Mouse (Mus musculus) embryo, embryonic 11.5 days (tissue): ENCODE measurements at regions not wholly inside any gene's neighbourhood (a gene's known extent, or its start where the extent isn't known, plus 50 kb on each side); places are given as distances from the start of the nearest gene placed in this dataset.
A peak's percentile ranks its signal among the peaks of the same experiment; 100 is the strongest.

ENCODE experiments used
- DNase-seq: peaks from one replicate; pipeline ENCODE4 v3.0.0-alpha.2; 2012; ENCODE audit warnings: low read depth, low spot score

DNA sequence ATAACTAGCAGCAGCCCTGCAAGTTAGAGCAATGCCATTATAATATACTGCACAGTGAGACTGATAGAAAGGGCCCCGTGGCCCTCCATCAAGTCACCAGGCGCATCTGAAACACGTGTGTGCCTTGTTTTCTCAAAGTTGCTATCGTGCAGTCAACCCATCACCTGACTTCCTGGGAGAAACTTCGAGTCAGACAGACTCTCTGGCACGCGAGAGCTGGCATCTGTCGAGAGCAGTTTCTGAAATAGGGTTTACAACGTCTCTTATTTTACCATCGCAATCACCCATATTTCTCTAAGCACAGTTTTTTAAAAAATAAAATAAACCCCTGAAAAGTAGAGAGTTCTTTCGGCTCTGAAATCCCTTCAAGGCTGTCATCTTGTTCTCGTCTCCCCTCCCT is 169.8 kb downstream of the 3110018I06Rik start:
- DNase-seq, result no peak

DNA sequence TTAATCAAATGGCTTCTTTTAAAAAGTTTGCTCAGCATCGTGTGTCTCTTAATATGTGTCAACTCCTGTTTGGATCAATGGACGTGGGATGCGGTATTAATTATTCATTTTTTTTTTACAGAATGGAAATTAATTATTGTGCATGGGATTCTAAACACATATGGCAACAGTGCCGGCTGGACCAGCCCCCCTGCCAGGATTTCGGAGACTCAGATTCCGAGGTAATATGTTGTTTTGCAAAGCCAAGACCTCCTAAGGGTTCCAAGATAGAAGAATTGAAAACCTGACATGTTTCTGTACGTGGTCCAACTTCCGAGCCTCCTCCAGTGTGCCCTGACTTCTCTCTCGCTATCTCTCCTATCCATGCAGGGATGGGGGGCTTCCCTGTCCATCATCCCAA is 170.4 kb downstream of the 3110018I06Rik start:
- no peak for DNase-seq

DNA sequence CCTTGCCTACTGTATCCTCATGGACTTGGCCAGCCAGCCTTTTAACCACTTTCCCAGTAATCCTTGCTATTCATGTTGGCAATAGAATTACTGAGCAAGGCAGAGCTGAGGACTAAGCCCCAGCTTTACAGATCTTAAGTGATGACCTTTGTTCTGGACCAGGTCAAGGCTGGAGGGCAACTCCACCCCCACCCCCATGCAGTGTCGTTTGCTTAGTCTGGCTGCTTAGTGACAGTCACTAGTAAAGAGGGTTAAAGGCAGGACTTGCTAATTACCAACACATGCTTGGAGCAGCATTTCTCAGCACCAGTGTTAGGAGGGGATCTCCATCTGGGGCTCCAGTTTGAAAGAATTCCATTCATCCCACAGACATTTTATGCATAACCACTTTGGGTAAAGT is 174.2 kb downstream of the 3110018I06Rik start:
- peak; percentile 22 for DNase-seq

DNA sequence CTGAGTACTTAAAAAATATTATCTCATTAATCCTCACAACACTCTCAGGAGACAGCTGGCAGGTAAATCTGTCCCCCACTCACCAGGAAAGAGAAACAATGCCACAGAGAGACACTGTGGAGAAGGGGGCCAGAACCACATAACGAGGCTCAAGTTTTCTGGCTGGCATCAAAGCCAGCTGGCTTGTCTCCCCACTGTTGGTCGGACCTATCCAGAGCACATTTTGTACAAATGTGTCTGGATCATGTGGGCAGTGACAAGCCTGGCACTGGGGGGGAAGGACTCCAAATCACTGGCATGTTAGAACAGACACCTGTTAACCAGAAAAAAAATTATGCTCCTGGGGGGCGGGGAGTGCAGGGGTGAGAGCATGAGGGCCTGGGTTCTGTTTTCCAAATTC is 179.4 kb downstream of the 3110018I06Rik start:
- no peak for DNase-seq

GRCm38 (mm10) chr12:107669046-107669445 is 180.6 kb downstream of the 3110018I06Rik start:
- no peak for DNase-seq

- DNase-seq, result no peak
These were observed 181.0 kb downstream of the 3110018I06Rik start for GRCm38 (mm10) chr12:107669450-107669849.

DNA sequence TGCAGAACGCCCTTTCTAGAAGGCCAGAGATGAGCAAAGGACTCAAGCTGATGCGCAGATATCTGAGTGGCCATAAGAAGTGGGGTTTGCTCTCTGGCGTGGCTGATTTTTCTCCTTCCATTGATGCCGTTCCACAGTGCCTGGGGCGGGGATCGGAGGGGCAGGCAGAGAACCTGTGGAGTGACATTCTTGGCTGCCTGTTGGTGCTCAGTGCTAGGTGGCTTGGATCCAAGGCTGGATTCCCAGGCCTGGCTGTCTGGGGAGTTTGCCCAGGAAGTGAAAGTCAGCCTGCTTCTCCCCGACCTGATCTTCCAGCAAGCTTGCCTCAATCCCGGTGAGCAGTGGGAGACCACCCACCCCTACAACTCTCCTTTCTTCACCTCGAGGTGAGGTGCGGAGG is 181.5 kb downstream of the 3110018I06Rik start:
- no peak for DNase-seq

GRCm38 (mm10) chr12:107677076-107677475 is 188.6 kb downstream of the 3110018I06Rik start:
- no peak for DNase-seq

DNA sequence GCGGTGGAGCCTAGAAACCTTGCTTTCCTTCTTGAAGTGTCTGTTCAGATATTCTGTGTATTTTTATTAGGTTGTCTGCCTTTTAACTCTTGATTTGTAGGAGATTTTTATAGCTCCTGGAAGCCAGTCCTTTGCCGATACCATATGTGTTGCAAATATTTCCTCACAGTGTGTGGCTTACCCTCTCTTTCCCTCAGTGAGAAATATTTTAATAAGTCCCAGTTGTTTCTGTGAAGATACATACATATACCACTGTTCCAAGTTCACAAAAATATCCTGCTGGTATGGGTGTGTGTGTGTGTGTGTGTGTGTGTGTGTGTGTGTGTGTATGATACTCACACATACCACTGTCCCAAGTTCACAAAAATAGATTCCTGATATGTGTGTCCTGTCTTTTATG is 199.0 kb downstream of the 3110018I06Rik start:
- DNase-seq, result no peak

GRCm38 (mm10) chr12:107689418-107689817 is 201.0 kb downstream of the 3110018I06Rik start:
- no peak for DNase-seq

GRCm38 (mm10) chr12:107690061-107690460 is 201.6 kb downstream of the 3110018I06Rik start:
- DNase-seq, result no peak

DNA sequence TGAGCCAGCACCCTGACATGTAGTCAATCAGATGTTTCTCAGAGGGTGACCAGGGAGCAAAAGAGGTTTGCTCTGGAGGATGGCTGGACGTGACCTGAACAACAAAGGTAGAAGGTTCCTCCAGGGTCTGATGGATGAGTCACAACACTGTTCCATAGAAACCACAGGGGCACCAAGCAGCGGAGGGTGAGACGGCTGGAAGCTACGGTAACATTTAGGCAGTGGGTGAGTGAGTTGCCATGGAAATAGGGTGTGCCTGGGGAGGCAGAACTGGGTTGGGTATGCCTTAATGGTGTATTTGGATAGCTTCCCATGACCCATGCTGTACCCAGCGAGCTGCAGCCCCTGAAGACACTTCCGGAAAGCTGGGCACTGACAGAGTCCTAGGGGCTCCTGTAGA is 205.3 kb downstream of the 3110018I06Rik start:
- DNase-seq, result no peak

DNA sequence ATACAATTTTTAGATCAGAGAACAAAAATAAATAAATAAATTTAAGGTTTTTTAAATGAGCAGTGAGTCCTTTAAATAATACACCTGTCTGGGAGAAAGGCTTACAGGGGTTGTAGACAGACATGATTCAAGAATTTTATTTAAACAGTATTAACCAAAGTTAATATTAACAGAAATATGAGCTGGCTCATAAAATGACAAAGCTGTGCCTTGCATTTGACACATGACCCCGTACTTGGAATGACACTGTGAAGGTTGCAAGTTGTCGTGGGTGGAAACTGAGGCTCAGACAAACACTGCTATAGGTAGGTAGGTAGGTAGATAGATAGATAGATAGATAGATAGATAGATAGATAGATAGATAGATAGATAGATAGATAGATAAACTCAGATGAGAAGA is 206.6 kb downstream of the 3110018I06Rik start:
- DNase-seq, result no peak

- DNase-seq, result no peak
These were observed 207.2 kb downstream of the 3110018I06Rik start for GRCm38 (mm10) chr12:107695438-107696267.

DNA sequence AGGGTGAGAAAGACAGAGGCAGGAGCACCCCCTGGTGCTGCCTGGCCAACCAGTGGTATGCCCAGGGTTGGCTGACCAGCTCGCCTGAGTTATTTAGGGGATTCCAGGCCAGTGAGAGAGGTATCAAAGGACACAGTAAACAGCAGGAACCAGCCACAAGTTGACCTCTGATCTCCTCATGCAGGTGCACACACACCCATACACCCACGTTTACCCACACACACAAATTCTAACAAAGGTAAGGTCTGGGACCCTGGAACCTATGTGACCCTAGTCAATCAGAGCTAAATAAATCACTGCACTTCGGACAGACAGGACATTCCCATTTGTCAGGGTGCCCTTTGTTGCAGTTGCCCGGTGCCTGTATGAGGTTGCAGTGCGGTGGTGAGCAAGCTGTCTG is 211.9 kb downstream of the 3110018I06Rik start:
- DNase-seq, result no peak

DNA sequence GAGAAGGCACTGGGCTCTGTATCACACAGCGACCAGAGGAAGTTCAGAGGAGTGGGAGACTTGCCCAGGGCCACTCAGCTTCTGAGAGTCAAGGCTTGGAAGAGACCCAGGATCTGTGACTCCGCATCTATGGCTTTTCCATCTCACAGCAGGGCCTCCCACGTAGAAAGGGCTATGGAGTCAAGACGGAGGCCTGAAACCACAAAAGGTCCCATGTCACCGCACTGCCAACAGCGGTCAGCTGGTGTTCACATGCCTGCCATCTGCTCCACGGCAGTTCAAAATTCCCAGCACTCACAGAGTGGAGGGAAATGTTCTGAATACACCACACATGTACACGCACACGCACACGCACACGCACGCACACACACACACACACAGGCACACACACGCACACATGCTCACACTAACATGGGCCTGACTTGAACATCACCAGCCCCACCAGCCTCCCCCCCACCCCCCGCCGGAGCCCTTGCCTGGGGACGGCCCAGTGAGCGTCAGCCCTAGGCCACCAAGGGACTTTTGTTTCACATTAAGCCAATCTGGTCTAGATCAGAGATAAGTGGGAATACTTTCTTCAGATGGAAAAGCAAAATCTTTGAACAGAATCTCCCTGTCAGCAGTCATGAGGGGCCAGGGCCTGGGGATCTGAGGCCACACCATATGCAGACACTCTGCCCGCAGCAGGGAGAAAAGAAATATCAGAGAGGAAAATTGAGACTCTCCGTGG is 212.6 kb downstream of the 3110018I06Rik start:
- DNase-seq, result no peak

- DNase-seq, result no peak
These were observed 220.4 kb downstream of the 3110018I06Rik start for GRCm38 (mm10) chr12:107708812-107709211.

- DNase-seq, result no peak
These were observed 222.6 kb downstream of the 3110018I06Rik start for GRCm38 (mm10) chr12:107711017-107711416.

DNA sequence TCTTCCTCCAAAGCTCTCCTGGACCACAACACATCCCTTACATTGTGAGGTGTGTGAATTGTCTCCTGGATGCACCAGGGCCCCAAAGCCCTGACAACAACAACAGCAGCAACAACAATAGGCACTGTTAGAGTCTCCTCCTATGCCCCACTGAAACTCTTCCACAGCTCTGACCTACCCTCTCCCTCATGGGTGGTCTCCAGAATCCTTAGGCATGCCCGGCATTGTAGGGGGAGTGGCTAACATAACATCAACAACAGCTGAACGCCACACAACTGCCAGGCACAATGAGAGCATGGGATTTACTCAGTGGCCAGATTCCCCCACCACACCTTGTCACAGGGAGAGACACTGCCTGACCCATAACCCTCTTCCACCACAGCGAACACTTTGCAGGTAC is 223.2 kb downstream of the 3110018I06Rik start:
- DNase-seq, result no peak

GRCm38 (mm10) chr12:107713191-107713590 is 224.8 kb downstream of the 3110018I06Rik start:
- no peak for DNase-seq

- DNase-seq, result no peak
These were observed 226.4 kb downstream of the 3110018I06Rik start for GRCm38 (mm10) chr12:107714846-107715245.

- no peak for DNase-seq
These were observed 227.4 kb downstream of the 3110018I06Rik start for GRCm38 (mm10) chr12:107715871-107716270.

DNA sequence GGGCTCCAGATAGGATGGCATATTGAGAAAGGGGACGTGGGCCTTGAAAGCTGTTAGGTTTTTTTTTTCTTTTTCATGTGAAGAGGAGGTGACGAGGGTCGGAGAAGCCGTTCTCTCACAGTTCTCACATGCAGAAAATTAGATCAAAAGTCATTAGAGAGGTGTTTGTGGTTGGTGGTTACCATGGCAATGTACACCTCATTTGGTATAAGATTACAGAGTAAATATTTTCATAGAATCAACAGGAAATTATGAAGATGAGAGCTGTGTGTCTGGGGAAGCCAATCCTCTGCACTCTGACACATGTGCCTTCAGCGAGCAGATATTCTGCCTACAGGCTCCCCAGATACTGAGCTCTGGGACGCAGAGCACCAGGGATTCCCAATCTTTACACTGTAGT is 232.5 kb downstream of the 3110018I06Rik start:
- DNase-seq, result no peak
